Mouse (Mus musculus) thymus, adult 2 months (tissue): ENCODE results near the gene Rab3c. TPM values are rescaled to one million over a fixed set of nuclear protein-coding genes. Genes with fewer than 3 reads are reported as not detected.

Source experiments
- DNase-seq: peaks from one replicate; pipeline ENCODE4 v3.0.0; 2021
- H3K27ac ChIP-seq: fragments of 200-500 bp; 2 replicates; pipeline ENCODE4 v1.5.1; 2012; ENCODE audit warnings: low read length, control low read depth; ENCODE audit not compliant: control insufficient read depth, insufficient read depth
- H3K27me3 ChIP-seq: fragments of 200-500 bp; 2 replicates; pipeline ENCODE4 v1.6.1; 2012; ENCODE audit warnings: mild to moderate bottlenecking, low read length, moderate library complexity, mixed read lengths; ENCODE audit not compliant: control insufficient read depth, insufficient read depth
- H3K36me3 ChIP-seq: fragments of 200-500 bp; 2 replicates; pipeline ENCODE4 v1.6.1; 2012; ENCODE audit warnings: mild to moderate bottlenecking, low read length, moderate library complexity; ENCODE audit not compliant: control insufficient read depth, insufficient read depth
- H3K4me1 ChIP-seq: fragments of 200-500 bp; replicated peaks from 2 replicates; pipeline ENCODE4 v1.6.1; 2012; ENCODE audit warnings: low read length; ENCODE audit not compliant: control insufficient read depth, insufficient read depth
- H3K4me3 ChIP-seq: fragments of 200-500 bp; 2 replicates; pipeline ENCODE4 v1.5.1; 2012; ENCODE audit warnings: mild to moderate bottlenecking, low read length, control low read depth, moderate library complexity; ENCODE audit not compliant: control insufficient read depth, insufficient read depth
- CTCF ChIP-seq: fragments of 200-500 bp; IDR thresholded peaks from 2 replicates; pipeline ENCODE4 v1.5.1; 2012; ENCODE audit warnings: mild to moderate bottlenecking, control low read depth, low read length, moderate library complexity, borderline replicate concordance; ENCODE audit not compliant: control insufficient read depth, poor library complexity, insufficient read depth; ENCODE audit errors: extremely low read depth
- POLR2A ChIP-seq: fragments of 200-500 bp; IDR thresholded peaks from 2 replicates; pipeline ENCODE4 v1.6.1; 2012; ENCODE audit warnings: mild to moderate bottlenecking, low read length, control low read depth, moderate library complexity; ENCODE audit not compliant: control insufficient read depth, poor library complexity, insufficient read depth; ENCODE audit errors: extremely low read depth
- WGBS: fragments of 180-500 bp; shearing (Covaris S2); methylation state at CpG from one replicate; pipeline ENCODE4 v1.1.7; 2018; 5-methylcytosine and 5-hydroxymethylcytosine counted together
- polyA plus RNA-seq: library from polyadenylated mRNA; depleted of rRNA; stranded (reverse); fragments of >200 nt; gene quantifications from 2 replicates; pipeline ENCODE4 v1.2.3, GENCODE M21; 2012

Rab3c gene
- polyA plus RNA-seq, 1 experiment: not detected

- Histone ChIP-seq H3K27ac (no peak overlapping the region), H3K36me3 (no peaks in the 10 kb centered on the region), H3K27me3 (no peaks in the 10 kb centered on the region), H3K4me1 (no peaks in the 10 kb centered on the region), H3K4me3 (no peak overlapping the region)
- WGBS: 67% methylated on average over 3 of the region's 3 CpGs
- no peak for DNase-seq
- TF ChIP-seq CTCF (no peak), POLR2A (no peak)
Measured at GRCm38 (mm10) chr13:110238970-110239369, 41.8 kb downstream of the Rab3c start.

GRCm38 (mm10) chr13:110237209-110237935 is 43.4 kb downstream of the Rab3c start:
- no peak overlapping the region for H3K4me3 ChIP-seq
- TF ChIP-seq CTCF (no peak), POLR2A (no peak)
- 66% methylated on average over 10 of the region's 10 CpGs for WGBS
- no peak for DNase-seq
- H3K27me3 ChIP-seq: no peaks in the 10 kb centered on the region
- no peaks in the 10 kb centered on the region for H3K36me3 ChIP-seq
- no peak overlapping the region for H3K27ac ChIP-seq
- no peaks in the 10 kb centered on the region for H3K4me1 ChIP-seq

GRCm38 (mm10) chr13:110233364-110233763 is 47.4 kb downstream of the Rab3c start:
- TF ChIP-seq CTCF (no peak), POLR2A (no peak)
- DNase-seq: no peak

GRCm38 (mm10) chr13:110231086-110231688 is 49.6 kb downstream of the Rab3c start:
- H3K36me3 ChIP-seq: no peaks in the 10 kb centered on the region
- TF ChIP-seq POLR2A (no peak), CTCF (no peak)
- no peak overlapping the region for H3K27ac ChIP-seq
- H3K4me3 ChIP-seq: no peak overlapping the region
- no peak for DNase-seq
- H3K27me3 ChIP-seq: no peaks in the 10 kb centered on the region
- no peaks in the 10 kb centered on the region for H3K4me1 ChIP-seq
- WGBS: 91% methylated on average over 5 of the region's 5 CpGs

More at GRCm38 (mm10) chr13:110233364-110233763, 47.4 kb downstream of the Rab3c start:
- no peak overlapping the region for H3K27ac ChIP-seq
- H3K36me3 ChIP-seq: no peaks in the 10 kb centered on the region
- no peaks in the 10 kb centered on the region for H3K27me3 ChIP-seq
- 98% methylated on average over 5 of the region's 5 CpGs for WGBS
- no peaks in the 10 kb centered on the region for H3K4me1 ChIP-seq
- H3K4me3 ChIP-seq: no peak overlapping the region

GRCm38 (mm10) chr13:110230046-110230445 is 50.8 kb downstream of the Rab3c start:
- no peak for DNase-seq
- Histone ChIP-seq H3K27me3 (no peaks in the 10 kb centered on the region), H3K4me3 (no peak overlapping the region), H3K4me1 (no peaks in the 10 kb centered on the region), H3K27ac (no peak overlapping the region), H3K36me3 (no peaks in the 10 kb centered on the region)
- TF ChIP-seq CTCF: no peak
- no peak for TF ChIP-seq POLR2A
- WGBS: 84% methylated on average over 4 of the region's 4 CpGs

GRCm38 (mm10) chr13:110219195-110219594 is 61.6 kb downstream of the Rab3c start:
- H3K27ac ChIP-seq: no peak overlapping the region
- H3K36me3 ChIP-seq: no peaks in the 10 kb centered on the region
- no peak for TF ChIP-seq CTCF
- TF ChIP-seq POLR2A: no peak
- no peaks in the 10 kb centered on the region for H3K27me3 ChIP-seq
- no peak for DNase-seq
- no peaks in the 10 kb centered on the region for H3K4me1 ChIP-seq
- WGBS: 94% methylated on average over 7 of the region's 7 CpGs
- H3K4me3 ChIP-seq: no peak overlapping the region
